Mouse (Mus musculus) v-Abl transformed pro-B cells (cell line): ENCODE results near the gene Dnajc14.

Experiments
- in situ Hi-C, 2 experiments: fragments of 400-800 bp; cut with MboI; formaldehyde crosslinking; loops; one replicate each; pipeline ENCODE4 v1.15.1; 2025; ENCODE audit not compliant: unreplicated experiment in 2 of 2

Dnajc14 gene

DNA sequence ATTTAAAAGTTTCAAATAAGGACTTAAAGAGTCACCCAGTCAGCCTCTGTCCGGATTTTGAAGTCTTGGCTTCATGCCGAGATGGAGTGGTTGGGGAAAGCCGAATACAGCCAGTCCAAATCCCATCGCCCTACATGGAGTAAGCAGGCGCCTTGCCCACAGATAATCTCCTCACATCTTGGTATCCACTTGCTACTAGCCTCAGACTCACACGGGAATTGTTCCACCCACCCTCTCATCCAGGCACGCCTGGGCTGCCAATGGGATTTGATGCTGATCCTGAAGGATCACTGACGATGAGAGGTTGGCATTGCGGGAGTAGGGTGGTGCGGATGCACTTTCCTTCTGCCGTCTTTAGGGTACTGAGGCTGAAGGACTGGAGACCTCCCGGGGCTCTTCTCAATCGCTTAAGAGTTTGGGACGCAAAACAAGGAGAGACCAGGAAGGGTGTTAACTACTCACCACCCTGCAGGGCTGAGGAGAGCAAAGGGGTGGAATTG, at the start of gene Dnajc14:
Gene Dnajc14, plus strand, starts transcription at position 292 of the 500 bp plus-strand sequence.
- in situ Hi-C loops: loop anchor here (5.0 to 10.0 kb wide), 2 partner anchors 49 to 52 kb away; no protein-coding TSS in a partner anchor

DNA sequence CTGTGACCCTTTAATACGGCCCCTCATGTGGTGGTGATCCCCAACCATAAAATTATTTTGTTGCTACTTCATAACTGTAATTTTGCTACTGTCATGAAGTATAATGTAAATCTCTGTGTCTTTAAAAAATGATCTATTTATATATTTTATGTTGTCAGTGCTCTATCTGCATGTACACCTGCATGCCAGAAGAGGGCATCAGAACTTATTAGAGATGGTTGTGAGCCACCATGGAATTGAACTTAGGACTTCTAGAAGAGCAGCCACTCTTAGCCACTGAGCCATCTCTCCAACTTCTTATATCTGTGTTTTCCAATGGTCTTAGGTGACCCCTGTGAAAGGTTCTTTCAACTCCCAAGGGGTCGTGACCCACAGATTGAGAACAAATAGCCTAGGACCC, 31.0 kb upstream of the Dnajc14 start:
- in situ Hi-C loops: no loop called here

- in situ Hi-C loops: no loop called here
Measured at GRCm38 (mm10) chr10:128773685-128774084, 30.2 kb upstream of the Dnajc14 start.

DNA sequence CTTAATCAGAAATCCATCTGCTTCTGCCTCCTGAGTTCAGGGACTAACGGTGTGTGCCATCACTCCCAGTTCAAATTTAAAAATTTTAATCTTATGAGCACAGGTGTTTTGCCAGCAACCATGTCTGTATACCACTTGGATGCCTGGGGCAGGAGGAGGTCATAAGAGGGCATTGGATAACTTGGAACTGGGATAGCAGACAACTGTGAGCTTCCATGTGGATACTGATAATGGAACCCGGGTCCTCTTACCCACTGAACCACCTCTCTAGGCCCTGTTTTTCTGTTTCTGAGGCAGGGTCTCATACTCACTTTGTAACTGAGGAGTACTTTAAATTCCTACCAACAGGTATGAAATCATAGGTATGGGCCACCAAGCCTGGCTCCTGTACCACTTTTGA, 25.4 kb upstream of the Dnajc14 start:
- in situ Hi-C loops: loop anchor here in 1 of 2 experiments (5.0 kb wide), 1 partner anchor 119 kb away; no protein-coding TSS in a partner anchor

DNA sequence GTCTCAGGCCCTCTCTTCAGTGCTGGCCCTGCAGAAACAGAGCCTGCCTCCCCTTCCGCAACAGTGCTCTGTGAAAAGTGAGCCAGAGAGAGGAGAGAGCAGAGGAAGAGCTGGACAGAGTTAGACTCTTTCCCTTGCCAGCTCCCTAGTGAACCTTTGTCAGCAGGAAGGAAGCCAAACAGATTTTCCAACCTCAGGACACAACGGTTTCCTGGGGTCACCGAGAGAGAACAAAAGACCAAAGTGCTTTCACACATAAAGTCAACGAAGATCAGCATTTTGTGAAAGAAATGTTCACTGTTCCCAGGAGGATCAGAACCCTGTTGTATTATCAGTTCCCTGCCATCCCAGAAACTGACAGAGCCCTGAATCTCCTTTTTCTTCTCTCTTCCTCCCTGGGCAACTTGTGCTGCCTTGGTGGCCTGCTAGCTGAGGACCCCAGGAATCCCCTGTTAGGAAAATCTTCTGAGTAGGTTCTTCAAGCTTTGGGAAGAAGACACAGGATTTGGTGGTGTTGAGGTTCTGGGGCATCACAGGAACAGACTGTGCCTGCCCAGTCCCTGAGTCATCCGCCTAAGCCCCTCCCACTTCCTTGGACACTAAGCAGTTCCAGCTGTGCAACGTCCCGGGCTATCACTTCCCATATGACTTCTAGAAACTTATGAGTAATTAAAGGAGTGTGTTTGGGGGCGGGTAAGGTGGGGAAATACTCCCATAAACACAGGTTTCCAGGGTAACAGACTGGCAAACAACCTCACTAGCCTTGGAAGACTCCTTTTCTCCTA, 24.7 kb upstream of the Dnajc14 start:
- in situ Hi-C loops: loop anchor here in 1 of 2 experiments (5.0 kb wide), 1 partner anchor 118 kb away; no protein-coding TSS in a partner anchor

DNA sequence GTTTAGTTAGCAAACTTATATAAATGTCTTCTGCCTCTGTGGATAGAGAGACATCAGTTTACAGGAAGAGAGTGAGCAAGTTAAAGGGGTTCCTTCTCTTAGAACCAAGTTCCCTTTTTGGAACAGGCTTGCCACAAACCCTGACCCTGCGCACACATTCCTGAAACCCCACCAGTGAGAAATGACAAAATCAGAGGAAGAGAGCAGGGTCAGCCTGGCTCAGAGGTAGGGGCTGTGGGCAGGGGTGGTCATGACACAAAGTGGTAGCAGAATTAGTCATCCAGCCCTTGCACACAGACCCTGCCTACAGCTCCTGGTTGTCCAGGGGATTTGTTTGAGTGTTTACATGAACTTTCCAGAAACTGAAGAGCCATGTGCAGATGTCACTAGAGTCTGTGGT, 23.7 kb upstream of the Dnajc14 start:
- in situ Hi-C loops: no loop called here

DNA sequence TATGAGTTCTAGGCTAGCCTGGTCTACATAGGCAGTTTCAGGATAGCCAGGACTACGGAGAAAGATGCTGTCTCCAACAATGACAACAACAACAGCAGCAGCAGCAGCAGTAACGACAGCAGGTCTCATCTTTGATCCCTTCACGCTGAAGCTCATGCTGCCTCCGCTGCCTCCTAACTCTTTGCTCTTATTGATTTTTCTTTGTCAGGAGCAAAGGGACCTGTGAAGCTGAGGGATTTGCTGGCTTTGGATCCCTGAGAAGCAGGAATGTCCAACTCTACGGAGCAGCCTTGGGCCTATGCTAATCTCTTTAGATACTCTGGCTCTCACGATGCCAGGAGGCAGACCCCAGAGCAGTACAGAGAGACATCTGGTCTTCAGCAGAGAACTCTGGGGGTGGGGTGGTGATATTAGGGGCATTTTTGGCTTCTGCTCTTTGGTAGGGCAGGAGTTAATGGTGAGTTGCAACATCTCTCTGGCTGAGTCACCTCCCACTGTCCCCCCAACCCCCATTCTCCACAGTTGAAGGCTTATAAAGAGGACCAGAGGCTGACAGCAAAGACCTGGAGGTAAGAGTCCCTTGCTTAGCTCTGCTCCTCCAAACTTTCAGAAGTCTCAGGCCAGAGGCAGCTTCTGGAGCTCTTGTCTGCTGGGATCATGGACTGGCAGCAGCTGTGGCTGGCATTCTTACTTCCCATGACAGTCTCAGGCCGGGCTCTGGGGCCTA, 13.3 kb upstream of the Dnajc14 start, which contains the start of gene Mmp19:
Gene Mmp19, plus strand, starts transcription at position 513 of the 727 bp plus-strand sequence.
- in situ Hi-C loops: no loop called here

GRCm38 (mm10) chr10:128792041-128792440, 11.8 kb upstream of the Dnajc14 start:
- in situ Hi-C loops: no loop called here

DNA sequence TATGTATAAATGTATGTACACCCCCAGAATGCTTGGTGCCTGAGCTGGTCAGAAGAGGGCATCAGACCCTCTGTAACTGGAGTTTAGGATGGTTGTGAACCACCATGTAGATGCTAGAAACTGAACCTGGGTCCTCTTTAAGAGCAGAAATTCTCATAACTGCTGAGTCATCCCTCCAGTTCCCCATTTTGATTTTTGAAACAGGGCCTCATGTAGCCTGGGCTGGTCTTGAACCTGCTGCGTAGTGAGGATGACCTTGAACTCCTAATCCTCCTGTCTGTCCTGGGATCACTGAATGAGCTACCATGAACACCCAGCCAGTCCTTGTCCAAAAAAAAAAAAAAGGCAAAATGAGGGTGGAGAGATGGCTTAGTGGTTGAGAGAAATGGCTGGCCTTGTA, 10.6 kb upstream of the Dnajc14 start:
- in situ Hi-C loops: no loop called here

- in situ Hi-C loops: no loop called here
Measured at GRCm38 (mm10) chr10:128794391-128794790, 9.5 kb upstream of the Dnajc14 start.

GRCm38 (mm10) chr10:128795581-128795980, 8.3 kb upstream of the Dnajc14 start:
- in situ Hi-C loops: no loop called here

GRCm38 (mm10) chr10:128798676-128799075, 5.2 kb upstream of the Dnajc14 start:
- in situ Hi-C loops: no loop called here

- in situ Hi-C loops: loop anchor here (5.0 to 10.0 kb wide), 2 partner anchors 47 to 50 kb away; no protein-coding TSS in a partner anchor
Measured at GRCm38 (mm10) chr10:128801981-128802495, 1.8 kb upstream of the Dnajc14 start.

DNA sequence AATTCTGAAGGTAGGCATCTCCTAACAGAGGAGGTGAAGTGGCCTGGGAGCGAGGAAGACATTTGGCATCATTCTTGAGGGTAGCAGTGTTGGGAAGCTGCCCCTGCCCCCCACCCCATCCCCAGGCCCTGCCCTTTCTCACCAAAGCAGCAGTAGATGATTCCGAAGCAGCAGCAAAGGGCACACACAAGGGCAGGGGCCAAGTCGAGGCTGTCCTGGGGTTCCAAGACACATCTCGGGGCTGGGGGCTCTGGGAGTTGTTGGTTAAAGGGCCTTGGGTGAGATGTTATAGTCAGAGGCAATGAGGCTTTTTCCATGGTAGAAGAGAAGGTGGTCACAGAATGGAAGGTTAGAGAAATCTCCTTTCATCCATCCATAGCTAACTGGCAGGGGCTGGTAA, 906 bp upstream of the Dnajc14 start:
- in situ Hi-C loops: loop anchor here (5.0 to 10.0 kb wide), 2 partner anchors 48 to 51 kb away; no protein-coding TSS in a partner anchor

- in situ Hi-C loops: loop anchor here (5.0 to 10.0 kb wide), 2 partner anchors 49 to 51 kb away; no protein-coding TSS in a partner anchor
Measured at GRCm38 (mm10) chr10:128803361-128803760, 501 bp upstream of the Dnajc14 start.

GRCm38 (mm10) chr10:128804271-128805091, 619 bp downstream of the Dnajc14 start, which contains the start of gene Tmem198b:
Tmem198b (minus strand) TSS chr10:128804370.
- in situ Hi-C loops: loop anchor here (5.0 to 10.0 kb wide), 2 partner anchors 50 to 52 kb away; no protein-coding TSS in a partner anchor

DNA sequence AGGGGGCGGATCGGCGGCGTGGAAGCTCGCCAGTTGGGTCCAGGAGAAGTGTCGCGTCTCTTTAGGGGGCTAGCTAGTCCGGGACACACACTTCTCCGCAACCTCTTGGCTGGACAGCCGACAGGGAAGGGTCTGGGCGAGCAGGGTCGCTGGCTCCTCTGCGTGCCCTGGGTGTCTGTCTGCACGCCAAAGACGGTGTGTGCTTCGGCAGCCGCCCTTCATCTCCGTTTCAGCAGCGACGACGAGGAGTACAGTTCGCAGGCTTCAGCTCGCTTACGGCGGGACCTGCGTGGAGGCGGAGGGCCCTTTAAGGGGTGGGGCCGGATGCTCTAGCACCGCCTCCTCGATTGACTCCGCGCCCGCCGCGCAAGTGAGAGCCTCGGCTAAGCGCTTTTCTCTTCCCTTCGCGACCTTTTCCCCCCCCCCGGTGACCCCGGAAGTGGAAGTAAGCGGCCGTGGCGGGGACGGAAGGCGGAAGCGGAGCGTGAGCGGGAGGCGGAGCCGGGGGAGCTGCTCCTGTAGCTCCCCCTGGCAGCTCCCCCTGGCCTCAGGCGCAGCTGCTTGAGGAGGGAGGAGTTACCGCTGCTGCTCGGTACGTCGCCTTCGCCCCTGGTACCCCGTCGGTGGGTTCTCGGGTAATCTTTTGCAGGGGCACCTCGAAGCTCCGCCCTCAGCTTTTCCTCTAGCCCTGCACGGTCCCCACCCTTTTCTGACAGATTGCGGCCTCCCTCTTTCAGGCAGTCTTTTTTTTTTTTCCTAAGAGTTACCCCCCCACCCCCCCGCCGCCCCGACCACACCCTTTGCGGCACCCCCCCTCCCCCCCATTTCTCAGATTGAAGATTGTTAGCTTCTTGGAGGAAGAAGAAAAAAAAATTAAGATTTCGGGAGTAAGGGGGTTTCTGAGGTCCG, 1.5 kb downstream of the Dnajc14 start:
- in situ Hi-C loops: loop anchor here in 1 of 2 experiments (10.0 kb wide), 1 partner anchor 51 kb away; no protein-coding TSS in a partner anchor

- in situ Hi-C loops: loop anchor here in 1 of 2 experiments (10.0 kb wide), 1 partner anchor 51 kb away; no protein-coding TSS in a partner anchor
Measured at GRCm38 (mm10) chr10:128806086-128806485, 2.2 kb downstream of the Dnajc14 start.
